Mouse (Mus musculus) heart, adult 9 months (tissue): ENCODE data around the gene Axdnd1.
"Not testable (repeated sequence)": the region's sequence is repeated elsewhere in the genome, so short reads cannot be mapped to it uniquely, and the experiment has no call there.

ENCODE experiments used
- DNase-seq, 2 experiments: peaks; one replicate each; pipeline ENCODE4 v3.0.0; 2022; ENCODE audit warnings: low spot score in 2 of 2

The Axdnd1 gene

DNA sequence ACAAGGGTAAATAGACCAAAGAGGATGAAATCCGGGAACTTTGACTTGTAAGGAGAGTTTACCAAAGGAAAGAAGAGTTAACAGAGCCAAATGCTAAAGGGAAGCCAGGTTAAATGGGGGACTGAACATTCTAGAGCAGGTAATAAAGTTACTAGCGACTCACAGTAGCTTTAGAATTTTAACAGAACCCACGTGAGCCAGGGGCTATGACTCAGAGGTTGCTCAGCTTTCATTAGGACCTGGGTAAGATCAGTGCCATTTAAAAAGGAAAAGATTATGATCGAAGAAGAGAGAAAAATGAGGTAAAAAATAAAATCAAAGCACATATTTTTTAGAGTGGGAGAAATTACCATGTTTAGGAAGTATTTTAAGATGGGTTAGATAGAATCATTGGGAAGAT, 80.1 kb downstream of the Axdnd1 start:
- no peak for DNase-seq

DNA sequence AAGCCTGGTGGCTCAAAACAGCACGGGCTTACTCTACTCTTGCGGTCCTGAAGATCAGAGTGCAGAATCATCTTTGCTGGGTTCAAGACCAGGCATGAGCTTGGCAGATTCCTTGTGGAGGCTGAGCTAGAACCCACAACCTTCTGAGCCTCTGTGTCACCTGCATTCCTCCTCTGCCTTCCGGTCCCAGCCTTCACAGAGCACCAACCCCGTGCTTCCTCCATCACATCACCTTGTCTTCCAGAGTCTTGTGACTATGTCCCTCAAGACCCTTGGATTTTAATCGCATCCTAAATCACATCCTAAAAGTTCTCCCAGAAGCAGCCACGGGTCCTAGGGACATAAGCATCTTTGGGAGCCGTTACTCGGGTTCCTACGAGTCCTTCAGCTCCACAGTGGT, 97.8 kb downstream of the Axdnd1 start:
- no peak for DNase-seq

DNA sequence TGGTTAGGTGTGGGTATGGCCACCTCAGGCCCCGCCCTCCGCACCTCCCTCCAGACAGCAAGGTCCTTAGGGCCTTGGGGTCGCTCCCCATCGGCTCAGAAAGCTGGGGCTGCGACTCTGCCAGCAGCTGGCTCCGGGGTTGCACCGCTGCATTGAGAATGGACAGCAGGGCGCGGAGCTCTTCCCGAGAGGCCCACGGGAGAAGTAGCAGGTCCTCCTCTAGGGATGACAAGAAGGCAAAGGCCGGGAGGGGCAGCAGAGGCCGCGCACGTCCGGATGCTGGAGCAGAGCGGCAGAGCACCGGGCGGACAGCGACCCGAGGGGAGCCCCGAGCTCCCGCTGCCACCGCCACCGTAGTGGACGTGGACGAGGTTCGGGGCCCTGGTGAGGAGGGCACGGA, 110.3 kb downstream of the Axdnd1 start, which contains the start of gene Nphs2:
Gene Nphs2, plus strand, starts transcription at position 98 of the 400 bp plus-strand sequence.
- no peak for DNase-seq

DNA sequence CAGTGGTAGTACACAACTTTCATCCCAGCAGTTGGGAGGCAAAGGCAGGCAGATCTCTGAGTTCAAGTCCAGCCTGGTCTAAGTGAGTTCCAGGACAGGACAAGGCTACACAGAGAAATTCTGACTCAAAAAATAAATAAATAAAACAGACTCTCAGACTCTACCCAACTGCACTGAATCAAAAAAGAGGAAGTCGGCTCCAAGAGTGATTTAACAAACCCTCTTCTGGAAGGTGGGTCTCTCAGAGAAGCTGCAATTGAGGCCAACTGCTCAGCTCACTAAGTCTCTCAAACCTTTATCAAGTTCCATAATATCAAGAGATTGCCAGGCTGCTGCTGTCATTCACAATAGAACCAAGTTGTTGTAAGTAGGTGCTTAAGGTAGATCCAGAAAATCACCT, 112.4 kb downstream of the Axdnd1 start:
- DNase-seq = no peak

- DNase-seq = no peak
Measured at GRCm38 (mm10) chr1:156302911-156303749, 117.8 kb downstream of the Axdnd1 start, which contains the start of gene Tdrd5. Gene Tdrd5 (minus strand): TSS chr1:156303664.

GRCm38 (mm10) chr1:156290016-156290415, 130.9 kb downstream of the Axdnd1 start:
- DNase-seq = no peak

- not testable (repeated sequence) for DNase-seq
Measured at GRCm38 (mm10) chr1:156289222-156289587, 131.8 kb downstream of the Axdnd1 start.

GRCm38 (mm10) chr1:156288556-156289221, 132.3 kb downstream of the Axdnd1 start:
- DNase-seq = no peak

GRCm38 (mm10) chr1:156285541-156285896, 135.4 kb downstream of the Axdnd1 start:
- no peak for DNase-seq

DNA sequence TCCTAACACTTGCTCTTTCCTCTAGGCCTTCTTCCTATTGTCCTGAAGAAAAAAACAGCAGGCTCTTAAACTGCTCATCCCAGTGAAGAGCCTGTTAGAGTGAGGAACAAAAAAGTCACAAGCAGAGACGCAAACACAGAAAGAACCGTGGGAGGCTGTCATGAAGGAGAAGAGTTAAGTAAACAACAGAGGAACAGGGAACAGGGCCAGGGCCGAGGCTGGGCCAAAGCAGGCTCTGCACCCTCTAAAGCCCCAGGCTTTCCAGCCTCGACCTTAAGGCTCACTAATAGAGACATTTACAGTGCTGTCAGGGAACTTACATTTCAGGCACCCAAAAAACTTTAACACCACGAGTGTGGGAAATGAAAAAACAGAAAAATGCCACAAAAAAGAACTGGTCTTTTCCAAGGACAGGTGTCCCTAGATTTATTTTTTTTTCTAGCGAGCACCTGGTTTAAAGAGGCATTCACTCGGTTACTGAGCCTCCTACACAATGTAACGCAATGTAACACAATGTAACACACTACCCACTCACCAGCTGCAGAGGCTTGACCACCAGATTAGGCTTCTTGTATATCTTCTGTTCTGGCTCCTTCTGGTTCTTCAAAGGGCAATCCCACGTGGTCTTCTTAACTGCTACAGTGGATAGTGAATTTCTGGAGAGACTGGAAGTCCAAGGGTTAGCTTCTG, 136.0 kb downstream of the Axdnd1 start:
- no peak for DNase-seq

GRCm38 (mm10) chr1:156284207-156284606, 136.8 kb downstream of the Axdnd1 start:
- no peak for DNase-seq

DNA sequence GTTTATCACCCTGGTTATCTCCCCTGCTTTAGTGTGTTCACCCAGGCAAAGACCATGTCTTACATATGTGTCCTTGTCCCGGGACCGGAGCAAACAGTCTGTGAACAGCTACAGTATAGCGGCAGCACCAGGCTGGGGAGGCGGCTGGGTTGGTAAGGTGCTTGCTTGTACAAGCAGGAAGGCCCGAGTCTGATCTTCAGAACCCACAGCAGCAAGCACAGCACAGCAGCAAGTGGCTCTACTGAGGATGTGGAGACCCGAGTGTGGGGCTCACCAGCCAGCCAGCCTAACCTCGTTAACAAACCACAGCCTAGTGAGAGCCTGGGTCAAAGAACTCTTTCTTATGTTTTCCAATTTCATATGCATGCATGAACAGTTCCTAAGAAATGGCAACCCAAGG, 140.8 kb downstream of the Axdnd1 start:
- no peak for DNase-seq

GRCm38 (mm10) chr1:156273647-156274046, 147.3 kb downstream of the Axdnd1 start:
- no peak for DNase-seq
